Mouse (Mus musculus): Measurements from ENCODE around the gene Pi16. TPM values are rescaled to one million over a fixed set of nuclear protein-coding genes. Genes with fewer than 3 reads are reported as not detected.
A peak's percentile ranks its signal among the peaks of the same experiment; 100 is the strongest.
"Not testable (repeated sequence)": the region's sequence is repeated elsewhere in the genome, so short reads cannot be mapped to it uniquely, and the experiment has no call there.

Pi16 gene
- polyA plus RNA-seq (2015; fragmentation: Nextera tagmentation; extraction: Ambion mirVana), result 1.3 TPM in 2 replicates

- not testable (repeated sequence) for H3K36me3 ChIP-seq (ENCODE audit: control insufficient read depth, insufficient read depth, low read length); H3K27ac ChIP-seq (replicated peaks); DNase-seq (ENCODE audit: low spot score); H3K4me3 ChIP-seq (ENCODE audit: low read depth, low read length); H3K9me3 ChIP-seq (ENCODE audit: control insufficient read depth, low read length); H3K4me2 ChIP-seq (replicated peaks; ENCODE audit: low read depth); ATAC-seq (ENCODE audit: low FRiP score, low TSS enrichment); H3K4me1 ChIP-seq (replicated peaks; ENCODE audit: control insufficient read depth, insufficient read depth); H3K27me3 ChIP-seq (ENCODE audit: control insufficient read depth, insufficient read depth, low read length); H3K9ac ChIP-seq (ENCODE audit: low read length)
- 75% methylated on average over 3 of the region's 3 CpGs for WGBS
Observed at GRCm38 (mm10) chr17:29317380-29317779, at the start of gene Pi16. TSS of gene Pi16 (plus strand) at chr17:29317680.

- 38% methylated on average over 6 of the region's 6 CpGs for WGBS
- peak; percentile 77 for ATAC-seq (ENCODE audit: low FRiP score, low TSS enrichment)
- DNase-seq (ENCODE audit: low spot score), result peak; percentile 74
Observed at GRCm38 (mm10) chr17:29267931-29268681, 49.4 kb upstream of the Pi16 start.

DNA sequence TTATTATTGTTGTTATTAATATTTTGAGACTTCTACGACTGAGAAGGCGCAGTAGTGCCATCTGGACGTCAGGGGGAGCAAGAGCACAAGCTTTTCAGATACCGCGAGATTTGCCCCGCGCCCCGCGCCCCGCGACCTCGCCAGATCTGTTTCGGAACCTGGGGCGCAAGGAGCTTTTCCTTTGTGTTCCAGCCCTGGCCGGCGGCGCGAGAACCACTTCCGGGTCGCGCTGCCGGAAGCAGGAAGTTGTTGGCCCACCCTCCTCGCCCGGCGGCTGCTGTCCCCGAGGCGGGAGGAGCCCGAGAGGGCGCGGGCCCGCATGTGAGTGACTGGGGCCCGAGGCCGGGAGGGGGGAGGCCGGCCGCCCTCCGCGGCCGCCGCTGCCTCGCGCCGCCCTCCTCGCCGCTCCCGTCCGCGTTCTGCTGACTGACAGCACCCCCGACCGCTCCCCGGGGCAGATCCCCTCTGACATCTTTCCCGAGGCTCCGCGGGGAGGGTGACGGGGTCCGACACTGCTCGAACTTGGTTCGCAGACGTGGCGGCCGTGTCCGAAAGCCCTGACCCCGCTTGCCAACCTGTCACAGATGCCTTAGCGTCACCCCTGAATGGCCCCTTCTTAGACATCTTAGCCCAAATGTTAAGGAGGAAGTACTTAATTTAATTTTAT lies 48.7 kb upstream of the Pi16 start, which contains the start of gene BC004004:
Gene BC004004, plus strand, starts transcription at position 107 of the 667 bp plus-strand sequence.
- H3K4me1 ChIP-seq (replicated peaks; ENCODE audit: control insufficient read depth, insufficient read depth), result 0 out of 2 replicates have a peak, but pooled peaks cover 3% of the 10 kb centered on the region
- peak; percentile 79 for TF ChIP-seq CTCF (IDR thresholded peaks at IDR 0.05; ENCODE audit: low read depth)
- peak; percentile 98 for TF ChIP-seq EP300 (optimal IDR thresholded peaks at IDR 0.05)
- H3K9me3 ChIP-seq (ENCODE audit: control insufficient read depth, low read length), result no peaks in the 10 kb centered on the region
- DNase-seq (ENCODE audit: low spot score), result peak; percentile 95
- WGBS, result under 1% methylated on average over 56 of the region's 63 CpGs
- peak; percentile 92 for ATAC-seq (ENCODE audit: low FRiP score, low TSS enrichment)
- peak within 1 kb of the TSS; percentile 99 for H3K27ac ChIP-seq (replicated peaks)
- H3K4me2 ChIP-seq (replicated peaks; ENCODE audit: low read depth), result peak within 1 kb of the TSS; percentile 70
- no peaks in the 10 kb centered on the region for H3K36me3 ChIP-seq (ENCODE audit: control insufficient read depth, insufficient read depth, low read length)
- H3K27me3 ChIP-seq (ENCODE audit: control insufficient read depth, insufficient read depth, low read length), result no peaks in the 10 kb centered on the region
- H3K4me3 ChIP-seq (ENCODE audit: low read depth, low read length), result peak within 1 kb of the TSS; percentile 75
- H3K9ac ChIP-seq (ENCODE audit: low read length), result peak within 1 kb of the TSS; percentile 92

More at GRCm38 (mm10) chr17:29267931-29268681, 49.4 kb upstream of the Pi16 start:
- Histone ChIP-seq H3K27ac (replicated peaks) (peak overlapping the region; percentile 99), H3K27me3 (ENCODE audit: control insufficient read depth, insufficient read depth, low read length) (no peaks in the 10 kb centered on the region), H3K9ac (ENCODE audit: low read length) (peak overlapping the region; percentile 43), H3K4me3 (ENCODE audit: low read depth, low read length) (peak overlapping the region; percentile 75), H3K9me3 (ENCODE audit: control insufficient read depth, low read length) (no peaks in the 10 kb centered on the region), H3K4me2 (replicated peaks; ENCODE audit: low read depth) (peak overlapping the region; percentile 70), H3K36me3 (ENCODE audit: control insufficient read depth, insufficient read depth, low read length) (no peaks in the 10 kb centered on the region), H3K4me1 (replicated peaks; ENCODE audit: control insufficient read depth, insufficient read depth) (peaks cover 3% of the 10 kb centered on the region; the same call in 1 of the 2 replicates)
- TF ChIP-seq CTCF (IDR thresholded peaks at IDR 0.05; ENCODE audit: low read depth) (no peak), EP300 (optimal IDR thresholded peaks at IDR 0.05) (no peak)

- peak overlapping the region; percentile 75 for H3K4me3 ChIP-seq (ENCODE audit: low read depth, low read length)
- H3K27me3 ChIP-seq (ENCODE audit: control insufficient read depth, insufficient read depth, low read length), result no peaks in the 10 kb centered on the region
- H3K27ac ChIP-seq (replicated peaks), result peak overlapping the region; percentile 99
- TF ChIP-seq CTCF (IDR thresholded peaks at IDR 0.05; ENCODE audit: low read depth), result no peak
- TF ChIP-seq EP300 (optimal IDR thresholded peaks at IDR 0.05), result no peak
- no peaks in the 10 kb centered on the region for H3K9me3 ChIP-seq (ENCODE audit: control insufficient read depth, low read length)
- 14% methylated on average over 10 of the region's 10 CpGs for WGBS
- no peaks in the 10 kb centered on the region for H3K36me3 ChIP-seq (ENCODE audit: control insufficient read depth, insufficient read depth, low read length)
- H3K9ac ChIP-seq (ENCODE audit: low read length), result peak overlapping the region; percentile 92
- no peak for ATAC-seq (ENCODE audit: low FRiP score, low TSS enrichment)
- DNase-seq (ENCODE audit: low spot score), result no peak
- 0 out of 2 replicates have a peak, but pooled peaks cover 2% of the 10 kb centered on the region for H3K4me1 ChIP-seq (replicated peaks; ENCODE audit: control insufficient read depth, insufficient read depth)
- H3K4me2 ChIP-seq (replicated peaks; ENCODE audit: low read depth), result peak overlapping the region; percentile 70
Observed at GRCm38 (mm10) chr17:29269349-29269706, 48.2 kb upstream of the Pi16 start.

- no peaks in the 10 kb centered on the region for H3K9me3 ChIP-seq (ENCODE audit: control insufficient read depth, low read length)
- H3K27me3 ChIP-seq (ENCODE audit: control insufficient read depth, insufficient read depth, low read length), result no peaks in the 10 kb centered on the region
- peak overlapping the region; percentile 1; the same call in 1 of the 2 replicates for H3K27ac ChIP-seq (replicated peaks)
- no peaks in the 10 kb centered on the region for H3K36me3 ChIP-seq (ENCODE audit: control insufficient read depth, insufficient read depth, low read length)
- ATAC-seq (ENCODE audit: low FRiP score, low TSS enrichment) (no peak), DNase-seq (ENCODE audit: low spot score) (no peak)
- WGBS, result 85% methylated on average over 9 of the region's 9 CpGs
- H3K4me1 ChIP-seq (replicated peaks; ENCODE audit: control insufficient read depth, insufficient read depth), result no peaks in the 10 kb centered on the region
- H3K4me2 ChIP-seq (replicated peaks; ENCODE audit: low read depth), result no peak overlapping the region
- no peak overlapping the region for H3K9ac ChIP-seq (ENCODE audit: low read length)
- no peak overlapping the region for H3K4me3 ChIP-seq (ENCODE audit: low read depth, low read length)
- TF ChIP-seq CTCF (IDR thresholded peaks at IDR 0.05; ENCODE audit: low read depth) (no peak), EP300 (optimal IDR thresholded peaks at IDR 0.05) (no peak)
Observed at GRCm38 (mm10) chr17:29270148-29270698, 47.3 kb upstream of the Pi16 start.
